Mouse (Mus musculus) hindbrain, embryonic 14.5 days (tissue): Measurements from ENCODE around the gene Gm6993. TPM values are rescaled to one million over a fixed set of nuclear protein-coding genes. Genes with fewer than 3 reads are reported as not detected.

Source experiments
- ATAC-seq: fragments of 200-750 bp; cut with Nextera tagmentation; 2 replicates; pipeline ENCODE4 v1.8.0; 2017; ENCODE audit warnings: moderate number of reproducible peaks, mild to moderate bottlenecking, moderate TSS enrichment, moderate library complexity; ENCODE audit not compliant: low FRiP score
- DNase-seq: peaks from one replicate; pipeline ENCODE4 v3.0.0-alpha.2; 2015; ENCODE audit warnings: low spot score
- H3K27ac ChIP-seq: fragments of 300-500 bp; sonication (generic); 2 replicates; pipeline ENCODE4 v1.5.1; 2014; ENCODE audit warnings: mild to moderate bottlenecking, moderate library complexity
- H3K27me3 ChIP-seq: fragments of 300-500 bp; sonication (generic); 2 replicates; pipeline ENCODE4 v1.6.1; 2014; ENCODE audit warnings: mild to moderate bottlenecking, low read length, mixed read lengths; ENCODE audit not compliant: control insufficient read depth, insufficient read depth
- H3K36me3 ChIP-seq: fragments of 300-500 bp; sonication (generic); replicated peaks from 2 replicates; pipeline ENCODE4 v1.6.1; 2014; ENCODE audit not compliant: control insufficient read depth, insufficient read depth
- H3K4me1 ChIP-seq: fragments of 300-500 bp; sonication (generic); replicated peaks from 2 replicates; pipeline ENCODE4 v1.6.1; 2014; ENCODE audit warnings: antibody characterized with exemption, low read length, mixed read lengths; ENCODE audit not compliant: control insufficient read depth, insufficient read depth
- H3K4me2 ChIP-seq: fragments of 300-500 bp; sonication (generic); replicated peaks from 2 replicates; pipeline ENCODE4 v1.6.1; 2014; ENCODE audit warnings: mild to moderate bottlenecking, moderate library complexity
- H3K4me3 ChIP-seq: fragments of 300-500 bp; sonication (generic); replicated peaks from 2 replicates; pipeline ENCODE4 v1.5.1; 2014; ENCODE audit warnings: mild to moderate bottlenecking, low read length
- H3K9ac ChIP-seq: fragments of 300-500 bp; sonication (generic); 2 replicates; pipeline ENCODE4 v1.6.1; 2014
- H3K9me3 ChIP-seq: fragments of 300-500 bp; sonication (generic); 2 replicates; pipeline ENCODE4 v1.6.1; 2016; ENCODE audit warnings: low read length; ENCODE audit not compliant: control insufficient read depth
- WGBS: fragments of 180-500 bp; shearing (Covaris S2); extraction: QIAGEN DNeasy Blood & Tissue Kit; methylation state at CpG from one replicate; pipeline ENCODE4 v1.1.7; 2014; 5-methylcytosine and 5-hydroxymethylcytosine counted together
- polyA plus RNA-seq: library from polyadenylated mRNA; unstranded; fragments of >200 nt; fragmentation: Nextera tagmentation; extraction: Ambion mirVana; gene quantifications from 2 replicates; pipeline ENCODE4 v1.2.1, GENCODE M21; 2014

Gene Gm6993
- polyA plus RNA-seq, 1 experiment from 2014 or later: not detected

GRCm38 (mm10) chr12:31273646-31274045 is 33.1 kb downstream of the Gm6993 start:
- H3K4me2 ChIP-seq: no peak overlapping the region
- no peak for ATAC-seq
- 0 out of 2 replicates have a peak, but pooled peaks cover 4% of the 10 kb centered on the region for H3K4me1 ChIP-seq
- 94% methylated on average over 7 of the region's 7 CpGs for WGBS
- no peak overlapping the region for H3K27ac ChIP-seq
- 0 out of 2 replicates have a peak, but pooled peaks cover 1% of the 10 kb centered on the region for H3K27me3 ChIP-seq
- H3K9me3 ChIP-seq: no peaks in the 10 kb centered on the region
- DNase-seq: no peak
- no peaks in the 10 kb centered on the region for H3K36me3 ChIP-seq
- no peak overlapping the region for H3K4me3 ChIP-seq
- no peak overlapping the region for H3K9ac ChIP-seq

- Histone ChIP-seq H3K9ac (no peak overlapping the region), H3K27me3 (no peaks in the 10 kb centered on the region), H3K27ac (no peak overlapping the region), H3K9me3 (no peaks in the 10 kb centered on the region), H3K36me3 (no peaks in the 10 kb centered on the region), H3K4me1 (no peaks in the 10 kb centered on the region), H3K4me2 (no peak overlapping the region), H3K4me3 (no peak overlapping the region)
- WGBS: 88% methylated on average over 10 of the region's 10 CpGs
- no peak for ATAC-seq
- no peak for DNase-seq
Measured at GRCm38 (mm10) chr12:31275411-31275810, 34.8 kb downstream of the Gm6993 start.

DNA sequence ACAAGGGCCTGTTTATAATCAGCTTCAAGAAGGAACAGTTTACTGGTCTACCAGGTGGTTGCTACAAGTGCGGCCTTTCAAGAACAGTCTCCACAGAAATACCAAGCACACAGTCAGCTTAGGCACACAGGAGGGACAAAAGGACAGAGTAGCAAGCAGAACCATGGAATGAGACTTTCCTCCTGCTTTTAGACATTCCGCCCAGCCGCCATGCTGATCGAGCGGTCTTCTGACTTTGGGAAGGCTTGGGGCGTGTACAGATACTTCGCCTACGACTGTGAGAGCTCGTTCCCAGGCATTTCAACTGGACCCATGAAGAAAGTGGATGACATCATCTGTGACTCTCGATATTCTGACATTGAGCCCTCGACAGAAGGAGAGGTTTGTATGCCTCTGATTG is 37.7 kb downstream of the Gm6993 start:
- Histone ChIP-seq H3K27ac (no peak overlapping the region), H3K4me3 (no peak overlapping the region), H3K9me3 (no peaks in the 10 kb centered on the region), H3K4me1 (no peaks in the 10 kb centered on the region), H3K36me3 (no peaks in the 10 kb centered on the region), H3K9ac (no peak overlapping the region), H3K4me2 (no peak overlapping the region), H3K27me3 (no peaks in the 10 kb centered on the region)
- WGBS: 94% methylated on average over 11 of the region's 11 CpGs
- ATAC-seq (no peak), DNase-seq (no peak)

- ATAC-seq (no peak), DNase-seq (no peak)
- Histone ChIP-seq H3K36me3 (no peaks in the 10 kb centered on the region), H3K4me2 (no peak overlapping the region), H3K9ac (no peak overlapping the region), H3K27me3 (no peaks in the 10 kb centered on the region), H3K27ac (no peak overlapping the region), H3K9me3 (no peaks in the 10 kb centered on the region), H3K4me3 (no peak overlapping the region), H3K4me1 (no peaks in the 10 kb centered on the region)
- 91% methylated on average over 7 of the region's 7 CpGs for WGBS
Measured at GRCm38 (mm10) chr12:31280318-31280717, 39.7 kb downstream of the Gm6993 start.

DNA sequence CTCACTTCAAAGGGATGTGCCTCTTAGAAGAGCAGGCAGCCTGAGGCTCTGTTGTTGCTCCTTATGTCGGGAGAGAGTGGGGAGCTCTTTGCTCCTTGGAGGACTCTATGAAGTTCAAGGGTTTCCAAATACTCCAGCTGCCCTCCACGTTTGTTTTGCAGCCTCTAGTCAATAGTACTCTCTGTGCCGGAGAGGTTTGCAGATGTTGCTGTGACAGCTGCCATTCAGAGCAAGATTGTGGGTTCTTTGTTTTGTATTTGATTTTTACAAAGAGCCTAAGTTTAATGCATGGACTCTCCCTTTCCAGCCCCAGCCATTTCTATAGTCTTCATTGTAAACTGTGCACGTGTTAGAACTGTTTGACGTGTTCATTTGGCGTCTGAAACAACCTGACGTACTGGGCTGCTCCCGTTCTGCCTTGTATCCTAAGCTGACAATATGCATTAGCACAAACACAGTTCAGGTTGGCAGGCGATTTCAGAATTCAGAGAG is 40.6 kb downstream of the Gm6993 start:
- DNase-seq: no peak
- ATAC-seq: no peak
- H3K4me3 ChIP-seq: no peak overlapping the region

GRCm38 (mm10) chr12:31282241-31282640 is 41.7 kb downstream of the Gm6993 start:
- Histone ChIP-seq H3K36me3 (no peaks in the 10 kb centered on the region), H3K27ac (no peak overlapping the region), H3K9ac (no peak overlapping the region), H3K4me1 (no peaks in the 10 kb centered on the region), H3K9me3 (no peaks in the 10 kb centered on the region), H3K4me3 (no peak overlapping the region), H3K27me3 (no peaks in the 10 kb centered on the region), H3K4me2 (no peak overlapping the region)
- DNase-seq (no peak), ATAC-seq (no peak)
- 85% methylated on average over 5 of the region's 5 CpGs for WGBS

More for the DNA sequence above, 40.6 kb downstream of the Gm6993 start:
- H3K27ac ChIP-seq: no peak overlapping the region
- no peaks in the 10 kb centered on the region for H3K27me3 ChIP-seq
- 44% methylated on average over 9 of the region's 9 CpGs for WGBS
- H3K36me3 ChIP-seq: no peaks in the 10 kb centered on the region
- no peaks in the 10 kb centered on the region for H3K4me1 ChIP-seq
- H3K9me3 ChIP-seq: no peaks in the 10 kb centered on the region
- no peak overlapping the region for H3K9ac ChIP-seq
- H3K4me2 ChIP-seq: no peak overlapping the region

- 93% methylated on average over 4 of the region's 4 CpGs for WGBS
Measured at GRCm38 (mm10) chr12:31283131-31283530, 42.6 kb downstream of the Gm6993 start.

DNA sequence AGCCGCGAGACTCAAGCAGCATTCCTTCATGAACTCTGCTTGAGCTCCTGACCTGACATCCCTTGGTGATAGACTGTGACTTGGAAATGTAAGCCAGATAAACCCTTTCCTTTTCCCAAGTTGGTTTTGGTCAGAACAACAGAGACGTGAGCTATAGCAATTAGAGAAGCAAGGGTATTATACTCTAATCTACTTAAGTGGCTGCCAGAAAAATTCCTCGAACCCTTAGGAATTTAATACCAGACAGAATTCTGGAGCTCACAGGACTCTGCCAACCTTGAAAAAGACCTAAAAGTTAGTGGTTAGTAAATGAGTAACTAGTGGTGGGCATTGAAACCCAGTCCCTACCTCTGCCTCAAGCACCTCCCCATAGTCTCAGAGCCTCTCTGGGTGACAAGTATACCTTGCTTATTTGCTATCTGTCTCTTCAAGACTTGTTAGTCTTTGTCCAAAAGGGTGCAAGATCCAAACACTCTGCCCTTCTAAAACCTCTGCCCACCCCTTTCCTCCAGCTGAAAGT is 43.1 kb downstream of the Gm6993 start:
- Histone ChIP-seq H3K4me2 (no peak overlapping the region), H3K9me3 (no peaks in the 10 kb centered on the region), H3K4me1 (no peaks in the 10 kb centered on the region), H3K36me3 (no peaks in the 10 kb centered on the region), H3K27me3 (no peaks in the 10 kb centered on the region), H3K27ac (no peak overlapping the region), H3K4me3 (no peak overlapping the region), H3K9ac (no peak overlapping the region)
- ATAC-seq (no peak), DNase-seq (no peak)
- WGBS: 84% methylated on average over 4 of the region's 4 CpGs

More at GRCm38 (mm10) chr12:31283131-31283530, 42.6 kb downstream of the Gm6993 start:
- Histone ChIP-seq H3K27ac (no peak overlapping the region), H3K4me2 (no peak overlapping the region), H3K4me1 (no peaks in the 10 kb centered on the region), H3K9ac (no peak overlapping the region), H3K27me3 (no peaks in the 10 kb centered on the region), H3K9me3 (no peaks in the 10 kb centered on the region), H3K36me3 (no peaks in the 10 kb centered on the region), H3K4me3 (no peak overlapping the region)
- ATAC-seq: no peak
- DNase-seq: no peak

DNA sequence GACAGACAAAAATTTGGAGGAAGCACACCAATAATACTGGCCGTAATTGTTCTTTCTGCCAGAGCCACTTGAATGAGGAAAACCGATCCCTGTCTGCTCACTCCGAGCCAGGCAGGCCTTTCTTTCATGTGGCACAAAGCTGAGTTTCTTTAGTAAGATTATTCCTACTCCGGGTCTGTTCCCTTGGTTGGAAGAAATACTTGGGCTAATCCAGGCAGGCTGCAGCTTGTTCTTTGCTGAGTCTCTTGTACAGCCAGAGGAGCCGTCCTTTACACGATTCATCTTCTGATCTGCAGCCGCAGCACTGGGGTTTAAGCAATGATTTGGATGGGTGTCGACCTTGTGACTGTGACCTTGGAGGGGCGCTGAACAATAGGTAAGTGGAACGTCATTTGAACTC is 48.5 kb downstream of the Gm6993 start:
- no peaks in the 10 kb centered on the region for H3K27me3 ChIP-seq
- no peaks in the 10 kb centered on the region for H3K4me1 ChIP-seq
- H3K4me3 ChIP-seq: no peak overlapping the region
- WGBS: 88% methylated on average over 10 of the region's 10 CpGs
- H3K27ac ChIP-seq: no peak overlapping the region
- H3K9me3 ChIP-seq: no peaks in the 10 kb centered on the region
- ATAC-seq (no peak), DNase-seq (no peak)
- no peak overlapping the region for H3K4me2 ChIP-seq
- no peak overlapping the region for H3K9ac ChIP-seq
- no peaks in the 10 kb centered on the region for H3K36me3 ChIP-seq
